Mouse (Mus musculus) midbrain, embryonic 16.5 days (tissue): Measurements from ENCODE around the gene Ccz1. TPM values are rescaled to one million over a fixed set of nuclear protein-coding genes. Genes with fewer than 3 reads are reported as not detected.

ENCODE experiments used
- ATAC-seq: fragments of 200-750 bp; cut with Nextera tagmentation; 2 replicates; pipeline ENCODE4 v1.8.0; 2017; ENCODE audit warnings: moderate TSS enrichment
- H3K27ac ChIP-seq: fragments of 300-500 bp; sonication (generic); 2 replicates; pipeline ENCODE4 v1.5.1; 2014; ENCODE audit warnings: mild to moderate bottlenecking, low read length, mixed read lengths
- H3K27me3 ChIP-seq: fragments of 300-500 bp; sonication (generic); 2 replicates; pipeline ENCODE4 v1.6.1; 2014; ENCODE audit warnings: low read depth, low read length, mixed read lengths; ENCODE audit not compliant: control insufficient read depth, insufficient read depth
- H3K36me3 ChIP-seq: fragments of 300-500 bp; sonication (generic); 2 replicates; pipeline ENCODE4 v1.6.1; 2014; ENCODE audit warnings: mild to moderate bottlenecking, low read length, moderate library complexity, mixed read lengths; ENCODE audit not compliant: control insufficient read depth, insufficient read depth
- H3K4me1 ChIP-seq: fragments of 300-500 bp; sonication (generic); 2 replicates; pipeline ENCODE4 v1.6.1; 2014; ENCODE audit warnings: mild to moderate bottlenecking, low read length, mixed read lengths; ENCODE audit not compliant: control insufficient read depth, insufficient read depth
- H3K4me2 ChIP-seq: fragments of 300-500 bp; sonication (generic); 2 replicates; pipeline ENCODE4 v1.6.1; 2014; ENCODE audit warnings: mild to moderate bottlenecking, low read length, mixed read lengths
- H3K4me3 ChIP-seq: fragments of 300-500 bp; sonication (generic); 2 replicates; pipeline ENCODE4 v1.5.1; 2014; ENCODE audit warnings: low read depth, mild to moderate bottlenecking, low read length, moderate library complexity, mixed read lengths
- H3K9ac ChIP-seq: fragments of 300-500 bp; sonication (generic); 2 replicates; pipeline ENCODE4 v1.6.1; 2014; ENCODE audit warnings: low read depth, low read length, mixed read lengths
- H3K9me3 ChIP-seq: fragments of 300-500 bp; sonication (generic); replicated peaks from 2 replicates; pipeline ENCODE4 v1.6.1; 2014; ENCODE audit warnings: mild to moderate bottlenecking, low read length, mixed read lengths; ENCODE audit not compliant: control insufficient read depth, poor library complexity, severe bottlenecking
- WGBS: fragments of 180-500 bp; shearing (Covaris S2); extraction: QIAGEN DNeasy Blood & Tissue Kit; methylation state at CpG from one replicate; pipeline ENCODE4 v1.1.7; 2014; 5-methylcytosine and 5-hydroxymethylcytosine counted together
- polyA plus RNA-seq: library from polyadenylated mRNA; unstranded; fragments of >200 nt; fragmentation: Nextera tagmentation; extraction: Ambion mirVana; gene quantifications from 2 replicates; pipeline ENCODE4 v1.2.1, GENCODE M21; 2015

The Ccz1 gene
- polyA plus RNA-seq = 82.5 and 82.7 TPM in 2 replicates

DNA sequence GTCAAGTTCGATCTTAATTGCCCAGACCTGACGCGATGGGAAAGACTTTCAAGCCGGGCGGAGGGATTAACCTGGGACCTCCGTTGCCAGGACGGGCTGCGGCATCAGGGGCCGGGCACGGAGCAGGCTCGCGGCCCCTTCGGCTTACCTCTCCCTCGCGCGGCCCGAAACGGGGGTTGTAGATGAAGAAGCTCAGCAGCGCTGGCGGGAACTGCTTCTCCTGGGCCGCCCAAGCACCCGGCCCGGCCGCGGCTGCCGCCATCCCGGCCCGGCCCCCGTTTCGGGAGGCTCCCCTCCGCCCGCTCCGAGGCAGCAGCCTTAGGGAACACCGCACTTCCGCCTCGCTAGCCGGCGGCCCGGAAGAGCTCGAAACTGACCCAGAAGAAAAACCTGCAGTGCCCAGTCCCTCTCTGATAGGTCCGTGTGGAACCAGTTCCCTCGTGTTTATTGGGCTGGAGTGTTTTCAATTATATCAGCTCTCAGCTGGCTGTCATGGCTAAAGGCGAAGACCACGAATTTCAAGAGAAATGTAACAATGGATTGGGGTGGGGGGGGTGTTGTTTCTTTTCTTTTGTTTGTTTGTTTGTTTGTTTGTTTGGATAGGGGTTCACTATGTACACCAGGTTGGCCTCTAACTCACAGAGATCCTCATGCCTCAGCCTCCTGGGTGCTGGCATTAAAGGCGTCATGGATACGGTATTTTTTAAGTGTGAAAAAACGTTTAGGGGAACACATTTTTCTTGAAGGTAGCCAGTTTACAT, at the start of gene Ccz1:
Gene Ccz1, minus strand, starts transcription at position 327 of the 761 bp plus-strand sequence.
- Histone ChIP-seq H3K9me3 (no peaks in the 10 kb centered on the region), H3K27ac (peak within 1 kb of the TSS; percentile 70), H3K4me2 (peak within 1 kb of the TSS; percentile 57), H3K36me3 (peaks cover 13% of the 10 kb centered on the region), H3K4me1 (peaks cover 7% of the 10 kb centered on the region), H3K4me3 (peak within 1 kb of the TSS; percentile 82), H3K27me3 (no peaks in the 10 kb centered on the region), H3K9ac (peak within 1 kb of the TSS; percentile 85)
- 3% methylated on average over 47 of the region's 47 CpGs for WGBS
- ATAC-seq = peak; percentile 99

DNA sequence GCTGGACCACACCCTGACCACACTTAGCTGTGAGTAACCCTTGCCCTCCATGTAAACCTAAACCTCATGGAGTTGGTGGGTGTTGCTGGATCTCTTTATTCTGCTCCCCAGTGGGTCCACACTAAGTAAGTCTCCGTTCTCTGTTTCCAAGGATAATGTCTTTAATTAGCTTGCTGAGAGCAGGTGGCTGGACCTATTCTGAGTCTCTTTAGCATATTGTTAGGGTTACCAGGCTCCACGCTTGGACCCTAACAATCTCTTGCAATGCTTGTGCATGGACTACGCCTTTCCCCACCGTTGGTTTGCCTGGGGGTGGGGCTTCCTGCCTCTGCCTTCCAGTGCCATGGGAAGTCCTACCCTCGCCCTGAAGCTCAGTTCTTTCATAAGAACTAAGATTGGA, 49.4 kb upstream of the Ccz1 start:
- WGBS = 54% methylated on average over 5 of the region's 5 CpGs
- Histone ChIP-seq H3K4me1 (no peaks in the 10 kb centered on the region), H3K4me3 (no peak overlapping the region), H3K27ac (no peak overlapping the region), H3K4me2 (no peak overlapping the region), H3K27me3 (no peaks in the 10 kb centered on the region), H3K36me3 (no peaks in the 10 kb centered on the region), H3K9me3 (no peaks in the 10 kb centered on the region), H3K9ac (no peak overlapping the region)
- ATAC-seq = no peak

DNA sequence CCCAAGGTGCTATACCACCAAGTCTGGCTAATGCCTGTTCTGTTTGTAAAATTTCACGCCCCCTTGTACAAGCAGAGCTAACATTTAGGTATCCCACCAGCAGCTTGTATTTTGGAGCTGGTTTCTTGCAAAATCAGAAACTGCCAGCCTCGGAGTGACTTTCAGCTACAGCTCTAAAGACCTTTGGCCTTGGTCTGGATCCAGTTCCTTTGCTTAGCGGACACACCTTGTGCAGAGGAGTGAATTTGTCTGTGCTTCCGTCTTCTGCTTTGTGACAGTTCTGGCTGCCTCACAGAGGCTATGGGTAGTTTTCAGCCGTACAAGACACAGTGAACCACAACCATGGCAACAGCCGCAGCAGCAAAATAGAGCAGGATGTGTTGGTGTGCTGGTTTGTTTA, 39.7 kb upstream of the Ccz1 start:
- no peak overlapping the region for H3K4me2 ChIP-seq
- no peaks in the 10 kb centered on the region for H3K36me3 ChIP-seq
- H3K27me3 ChIP-seq = no peaks in the 10 kb centered on the region
- 95% methylated on average over 6 of the region's 6 CpGs for WGBS
- no peak for ATAC-seq
- no peak overlapping the region for H3K27ac ChIP-seq
- no peak overlapping the region for H3K9ac ChIP-seq
- no peaks in the 10 kb centered on the region for H3K9me3 ChIP-seq
- H3K4me1 ChIP-seq = no peaks in the 10 kb centered on the region
- H3K4me3 ChIP-seq = no peak overlapping the region

DNA sequence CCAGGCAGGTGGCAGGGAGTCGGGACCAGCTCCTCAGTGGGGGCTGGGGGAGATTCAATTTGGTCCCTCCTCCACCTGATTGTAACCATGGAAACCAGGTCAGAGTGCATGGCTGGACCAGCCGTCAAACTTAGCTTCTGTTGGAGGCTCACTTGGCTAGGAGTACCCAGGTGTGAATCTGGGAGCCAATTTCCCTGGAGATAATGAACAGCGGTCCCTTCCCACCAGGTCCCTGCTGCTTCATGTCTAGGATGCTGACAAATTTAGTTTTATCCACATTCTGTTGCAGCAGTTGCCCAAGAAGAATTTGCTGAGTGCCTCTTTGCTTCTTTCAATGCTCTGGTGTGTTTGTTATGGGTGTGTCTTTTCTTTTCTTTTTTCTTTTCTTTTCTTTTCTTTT, 38.8 kb upstream of the Ccz1 start:
- Histone ChIP-seq H3K9ac (no peak overlapping the region), H3K9me3 (no peaks in the 10 kb centered on the region), H3K4me2 (no peak overlapping the region), H3K4me3 (no peak overlapping the region), H3K27me3 (no peaks in the 10 kb centered on the region), H3K36me3 (no peaks in the 10 kb centered on the region), H3K27ac (no peak overlapping the region), H3K4me1 (no peaks in the 10 kb centered on the region)
- 43% methylated on average over 3 of the region's 3 CpGs for WGBS
- ATAC-seq = no peak

DNA sequence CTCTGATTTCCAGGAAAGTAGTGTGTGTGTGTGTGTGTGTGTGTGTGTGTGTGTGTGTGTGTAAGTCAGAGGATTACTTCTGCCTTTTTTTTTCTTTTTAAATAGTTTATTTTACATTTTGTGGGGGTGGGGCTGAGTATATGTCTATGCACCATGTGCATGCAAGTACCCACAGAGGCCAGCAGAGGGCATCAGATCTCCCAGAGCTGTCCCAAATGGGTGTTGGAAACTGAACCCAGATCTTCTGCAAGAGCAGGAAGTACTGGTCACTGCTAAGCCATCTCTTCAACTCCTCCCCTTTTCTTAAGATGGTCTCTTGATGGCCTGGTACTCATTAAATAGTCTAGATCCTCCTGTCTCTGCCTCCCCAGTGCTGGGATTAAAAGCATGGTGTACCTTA, 36.6 kb upstream of the Ccz1 start:
- H3K4me2 ChIP-seq = no peak overlapping the region

DNA sequence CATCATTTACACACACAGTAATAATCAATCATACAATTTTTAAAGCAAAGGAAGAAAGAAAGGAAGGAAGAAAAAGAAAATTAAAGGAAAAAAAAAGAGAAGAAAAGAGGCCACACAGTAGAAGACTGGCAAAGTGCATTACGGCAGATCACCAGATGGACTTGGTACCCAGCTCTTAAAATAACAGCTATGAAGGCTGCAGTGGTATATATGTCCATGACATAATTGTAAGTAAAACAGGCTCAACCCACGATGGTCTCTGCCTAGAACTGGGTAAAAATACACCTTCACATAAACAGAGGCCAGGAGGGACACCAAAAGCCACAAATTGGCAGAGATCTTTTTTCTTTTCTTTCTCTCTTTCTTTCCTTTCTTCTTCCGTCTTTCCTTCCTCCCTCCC, 35.2 kb upstream of the Ccz1 start:
- H3K9ac ChIP-seq = no peak overlapping the region
- H3K4me3 ChIP-seq = no peak overlapping the region
- no peaks in the 10 kb centered on the region for H3K4me1 ChIP-seq
- H3K4me2 ChIP-seq = no peak overlapping the region
- H3K9me3 ChIP-seq = no peaks in the 10 kb centered on the region
- WGBS = 80% methylated on average over 3 of the region's 3 CpGs
- no peaks in the 10 kb centered on the region for H3K27me3 ChIP-seq
- ATAC-seq = no peak
- no peaks in the 10 kb centered on the region for H3K36me3 ChIP-seq
- no peak overlapping the region for H3K27ac ChIP-seq

More for the DNA sequence above, 36.6 kb upstream of the Ccz1 start:
- H3K4me1 ChIP-seq = no peaks in the 10 kb centered on the region
- H3K9ac ChIP-seq = no peak overlapping the region
- no peak overlapping the region for H3K27ac ChIP-seq
- H3K36me3 ChIP-seq = no peaks in the 10 kb centered on the region
- H3K4me3 ChIP-seq = no peak overlapping the region
- no peaks in the 10 kb centered on the region for H3K27me3 ChIP-seq
- no peaks in the 10 kb centered on the region for H3K9me3 ChIP-seq
- no peak for ATAC-seq

DNA sequence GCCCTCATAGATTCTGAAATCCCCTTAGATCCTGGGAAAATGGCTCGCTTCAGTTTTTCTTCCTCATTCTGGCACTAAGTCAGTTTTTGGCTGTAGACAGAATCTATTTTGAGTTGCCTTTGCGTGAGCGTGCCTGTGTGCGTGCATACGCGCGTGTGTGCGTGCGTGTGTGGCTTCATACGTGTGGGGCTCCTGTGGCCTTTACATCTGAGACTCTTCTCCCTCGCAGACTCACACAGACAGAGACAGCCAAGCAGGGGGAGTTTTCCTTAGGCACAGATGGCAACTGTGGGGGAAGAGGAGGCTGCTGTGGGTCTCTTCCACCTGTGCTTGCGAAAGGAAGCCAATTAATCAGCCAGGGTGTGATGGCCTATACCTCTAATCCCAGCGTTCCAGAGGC, 32.6 kb upstream of the Ccz1 start:
- no peak overlapping the region for H3K27ac ChIP-seq
- no peak overlapping the region for H3K4me2 ChIP-seq
- no peak for ATAC-seq
- H3K27me3 ChIP-seq = no peaks in the 10 kb centered on the region
- no peaks in the 10 kb centered on the region for H3K9me3 ChIP-seq
- WGBS = 65% methylated on average over 13 of the region's 13 CpGs
- no peaks in the 10 kb centered on the region for H3K4me1 ChIP-seq
- H3K36me3 ChIP-seq = no peaks in the 10 kb centered on the region
- no peak overlapping the region for H3K4me3 ChIP-seq
- no peak overlapping the region for H3K9ac ChIP-seq

DNA sequence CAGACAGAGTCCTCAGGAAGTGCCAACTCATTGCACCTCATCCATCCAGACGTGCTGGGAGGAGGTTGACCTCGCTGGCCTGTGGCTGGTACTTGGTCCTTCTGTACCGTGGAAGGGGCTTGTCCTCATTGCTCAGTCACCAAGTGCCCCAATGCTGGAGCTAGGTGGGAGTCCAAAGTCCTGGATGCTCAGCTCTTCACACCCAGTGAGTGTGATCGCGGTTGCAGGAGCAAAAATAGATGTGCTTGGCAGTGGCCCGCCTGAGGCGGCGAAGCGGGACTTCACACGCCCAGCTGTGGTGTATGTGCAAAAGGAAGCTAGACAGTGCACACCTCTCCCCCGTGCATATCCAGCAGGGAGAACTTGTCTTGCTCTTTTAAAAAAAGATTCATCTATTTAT, 28.5 kb upstream of the Ccz1 start:
- Histone ChIP-seq H3K4me3 (no peak overlapping the region), H3K9me3 (no peaks in the 10 kb centered on the region), H3K27ac (no peak overlapping the region), H3K36me3 (no peaks in the 10 kb centered on the region), H3K9ac (no peak overlapping the region), H3K4me2 (no peak overlapping the region), H3K4me1 (no peaks in the 10 kb centered on the region), H3K27me3 (no peaks in the 10 kb centered on the region)
- 91% methylated on average over 11 of the region's 11 CpGs for WGBS
- no peak for ATAC-seq

DNA sequence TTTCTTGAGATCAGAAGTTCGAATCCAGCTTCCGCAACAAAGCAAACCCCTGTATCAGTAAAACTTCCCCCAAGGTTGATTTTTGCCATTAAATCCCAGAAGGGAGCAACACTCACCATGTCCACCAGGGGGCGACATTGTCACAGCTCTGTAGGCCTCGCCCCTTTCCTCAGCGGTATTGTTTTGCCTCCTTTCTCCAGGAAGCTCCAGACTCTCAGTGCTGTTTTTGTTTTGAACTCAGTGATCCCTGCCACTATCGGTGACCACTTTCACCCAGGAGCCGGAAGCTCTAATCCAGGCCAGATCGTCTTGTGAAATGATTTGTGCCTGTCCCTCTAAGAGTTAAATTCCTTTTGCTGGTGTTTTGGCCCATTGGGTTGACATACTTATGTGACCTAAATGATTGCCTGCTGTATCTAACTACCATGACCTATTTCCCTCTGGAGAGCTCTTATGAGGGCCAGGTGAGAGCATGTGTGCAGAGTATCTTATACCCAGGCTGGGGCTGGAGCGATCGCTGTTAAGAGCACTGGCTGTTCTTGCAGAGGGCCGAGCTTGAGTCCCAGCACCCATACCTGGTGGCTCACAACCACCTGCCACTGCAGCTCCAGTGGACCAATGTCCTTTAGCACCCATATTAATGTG, 26.2 kb upstream of the Ccz1 start:
- Histone ChIP-seq H3K9me3 (no peaks in the 10 kb centered on the region), H3K36me3 (no peaks in the 10 kb centered on the region), H3K9ac (no peak overlapping the region), H3K4me2 (no peak overlapping the region), H3K4me3 (no peak overlapping the region), H3K4me1 (no peaks in the 10 kb centered on the region), H3K27me3 (no peaks in the 10 kb centered on the region), H3K27ac (no peak overlapping the region)
- no peak for ATAC-seq
- 44% methylated on average over 11 of the region's 11 CpGs for WGBS
